Comparison of ENCODE assay signal across 9 mouse cellular contexts in genomic region chr6:66535966-66536365, GRCm38 (mm10). TPM values are rescaled to one million over a fixed set of nuclear protein-coding genes. Genes with fewer than 3 reads are reported as not detected.
A peak's percentile ranks its signal among the peaks of the same experiment; 100 is the strongest.
DNase-seq lines count a peak whose midpoint lies in the region; ATAC-seq and TF ChIP-seq lines count a peak whose summit lies in the region.
"Had no signal": no experiment of that assay in that cellular context is flagged by ENCODE, and none has a peak within 500 bp of the region (broad histone marks: within the 10 kb centered on the region; RNA-seq: fewer than 3 reads in every experiment).

No protein-coding gene starts in this region.

- no peak overlapping the region for H3K27ac ChIP-seq in cerebellum, adult 2 months (ENCODE audit: insufficient read depth, low read length)
- H3K27ac ChIP-seq in spleen, adult 2 months (ENCODE audit: insufficient read depth, low read length) = no peak overlapping the region; the same call in 1 of the 2 replicates
- peak overlapping the region; percentile 96 for H3K27ac ChIP-seq in liver, embryonic 12.5 days

- TF ChIP-seq POLR2A in cerebellum, adult 2 months (IDR thresholded peaks at IDR 0.05; ENCODE audit: borderline replicate concordance, insufficient read depth, low read length) = no peak
- TF ChIP-seq POLR2A in spleen, adult 2 months (IDR thresholded peaks at IDR 0.05; ENCODE audit: low read depth, low read length) = no peak

- H3K9ac ChIP-seq in liver, embryonic 12.5 days = peak overlapping the region; percentile 85

- no peaks in the 10 kb centered on the region for H3K9me3 ChIP-seq in liver, embryonic 12.5 days (replicated peaks)

- peaks cover 8% of the 10 kb centered on the region; the same call in 1 of the 2 replicates for H3K36me3 ChIP-seq in spleen, adult 2 months (ENCODE audit: control insufficient read depth, insufficient read depth, low read length)
- H3K36me3 ChIP-seq in liver, embryonic 12.5 days = peaks cover 38% of the 10 kb centered on the region

- no peaks in the 10 kb centered on the region for H3K27me3 ChIP-seq in cerebellum, adult 2 months (ENCODE audit: control insufficient read depth, insufficient read depth, low read length)
- H3K27me3 ChIP-seq in spleen, adult 2 months (ENCODE audit: control insufficient read depth, insufficient read depth, low read length) = no peaks in the 10 kb centered on the region
- no peaks in the 10 kb centered on the region for H3K27me3 ChIP-seq in liver, embryonic 12.5 days (replicated peaks)

- no peak for TF ChIP-seq CTCF in cerebellum, adult 2 months (IDR thresholded peaks at IDR 0.05; ENCODE audit: borderline replicate concordance, insufficient read depth, low read depth, low read length)
- TF ChIP-seq CTCF in spleen, adult 2 months (IDR thresholded peaks at IDR 0.05; ENCODE audit: extremely low read depth, insufficient read depth, insufficient read length, insufficient replicate concordance) = no peak

- peak overlapping the region; percentile 70 for H3K4me3 ChIP-seq in cerebellum, adult 2 months (replicated peaks; ENCODE audit: insufficient read depth, low read depth, low read length)
- peak overlapping the region; percentile 88 for H3K4me3 ChIP-seq in spleen, adult 2 months (ENCODE audit: extremely low read depth, insufficient read depth, insufficient read length)
- H3K4me3 ChIP-seq in liver, embryonic 12.5 days = peak overlapping the region; percentile 82

- ATAC-seq in liver, embryonic 12.5 days = no peak

- H3K4me2 ChIP-seq in liver, embryonic 12.5 days = peak overlapping the region; percentile 83

- H3K4me1 ChIP-seq in cerebellum, adult 2 months (ENCODE audit: control insufficient read depth, insufficient read depth, low read length) = peaks cover 4% of the 10 kb centered on the region; the same call in 1 of the 2 replicates
- H3K4me1 ChIP-seq in spleen, adult 2 months (ENCODE audit: control insufficient read depth, insufficient read depth, insufficient read length) = no peaks in the 10 kb centered on the region; the same call in 1 of the 2 replicates
- H3K4me1 ChIP-seq in liver, embryonic 12.5 days = peaks cover 18% of the 10 kb centered on the region

- WGBS in cerebellum, adult 2 months = 16% methylated on average over 7 of the region's 7 CpGs
- WGBS in spleen, adult 2 months = 12% methylated on average over 7 of the region's 7 CpGs
- 11% methylated on average over 7 of the region's 7 CpGs for WGBS in liver, embryonic 12.5 days (ENCODE audit: insufficient replicate concordance)

- no peak for DNase-seq in cerebellum, adult 2 months
- DNase-seq in cerebellum, adult 11-12 months = no peak
- no peak for DNase-seq in spleen, adult 2 months (ENCODE audit: low read depth in 1 of 2, low spot score in 2 of 2)
- DNase-seq in spleen, postnatal 14 days (ENCODE audit: low spot score in 2 of 2) = no peak
- no peak for DNase-seq in thymus, adult 18-20 months
- DNase-seq in layer of hippocampus, adult 9-10 months (ENCODE audit: low spot score) = no peak
- no peak for DNase-seq in urinary bladder, adult 2 months (ENCODE audit: low spot score)
- DNase-seq: kidney, adult 11 months had no signal

RNA-seq across cellular contexts. Expression of gene Mad2l1, which starts 0.8 kb away (rescaled TPM):
- 8.2 and 8.5 TPM in 2 replicates for polyA plus RNA-seq in cerebellum, adult 2 months (2012; rRNA removed)
- 3.7 and 5.5 TPM in 2 replicates for polyA plus RNA-seq in spleen, adult 2 months (2012; rRNA removed)
- polyA plus RNA-seq in liver, embryonic 12.5 days (2016; fragmentation: Nextera tagmentation; extraction: Ambion mirVana) = 94.1 and 94.4 TPM in 2 replicates
- polyA plus RNA-seq in urinary bladder, adult 2 months (2012; rRNA removed) = 7.6 and 8.6 TPM in 2 replicates

RNA-seq across cellular contexts. Expression of gene Vmn1r32, which starts 23.9 kb away (rescaled TPM):
- polyA plus RNA-seq in cerebellum, adult 2 months (2012; rRNA removed) = not detected in 2 replicates
- polyA plus RNA-seq in spleen, adult 2 months (2012; rRNA removed) = not detected in 2 replicates
- 0.07 and 0.08 TPM in 2 replicates for polyA plus RNA-seq in liver, embryonic 12.5 days (2016; fragmentation: Nextera tagmentation; extraction: Ambion mirVana)
- polyA plus RNA-seq in urinary bladder, adult 2 months (2012; rRNA removed) = 0.03 TPM in 1 of 2 replicates, not detected in the other
